Mouse (Mus musculus): ENCODE measurements around the gene Dnajb2. TPM values are rescaled to one million over a fixed set of nuclear protein-coding genes. Genes with fewer than 3 reads are reported as not detected.

Gene Dnajb2
- polyA plus RNA-seq, 1 experiment from 2014 or later, result 21.5 TPM

- ATAC-seq (no peak), DNase-seq (ENCODE audit: low spot score) (no peak)
- WGBS, result 76% methylated on average over 13 of the region's 13 CpGs
- Histone ChIP-seq H3K36me3 (ENCODE audit: control insufficient read depth, insufficient read depth, low read length) (peaks cover 39% of the 10 kb centered on the region), H3K4me1 (ENCODE audit: control insufficient read depth, insufficient read depth, low read length) (peaks cover 11% of the 10 kb centered on the region), H3K4me2 (ENCODE audit: low read length) (no peak overlapping the region), H3K9me3 (replicated peaks; ENCODE audit: control insufficient read depth, low read length) (no peaks in the 10 kb centered on the region), H3K27me3 (replicated peaks; ENCODE audit: control insufficient read depth, insufficient read depth, low read length) (peaks cover 31% of the 10 kb centered on the region), H3K27ac (ENCODE audit: low read depth, low read length) (0 out of 2 replicates have a peak overlapping the region, but pooled peaks have one; percentile 3), H3K9ac (ENCODE audit: low read length) (no peak overlapping the region), H3K4me3 (ENCODE audit: low read depth, low read length) (no peak overlapping the region)
Measured at GRCm38 (mm10) chr1:75216797-75217585, 19.2 kb upstream of the Dnajb2 start.

- Histone ChIP-seq H3K36me3 (ENCODE audit: control insufficient read depth, insufficient read depth, low read length) (peaks cover 31% of the 10 kb centered on the region), H3K4me1 (ENCODE audit: control insufficient read depth, insufficient read depth, low read length) (peaks cover 11% of the 10 kb centered on the region), H3K9me3 (replicated peaks; ENCODE audit: control insufficient read depth, low read length) (no peaks in the 10 kb centered on the region), H3K27me3 (replicated peaks; ENCODE audit: control insufficient read depth, insufficient read depth, low read length) (peaks cover 33% of the 10 kb centered on the region), H3K4me3 (ENCODE audit: low read depth, low read length) (peak overlapping the region; percentile 41; the same call in 1 of the 2 replicates), H3K27ac (ENCODE audit: low read depth, low read length) (peak overlapping the region; percentile 3; the same call in 1 of the 2 replicates), H3K9ac (ENCODE audit: low read length) (no peak overlapping the region), H3K4me2 (ENCODE audit: low read length) (peak overlapping the region; percentile 96)
- DNase-seq (ENCODE audit: low spot score), result no peak
- peak; percentile 9; the same call in 1 of the 2 replicates for ATAC-seq
- WGBS, result 2% methylated on average over 6 of the region's 6 CpGs
Measured at GRCm38 (mm10) chr1:75217893-75218226, 18.3 kb upstream of the Dnajb2 start.

GRCm38 (mm10) chr1:75218227-75219001, 17.8 kb upstream of the Dnajb2 start:
- Histone ChIP-seq H3K4me3 (ENCODE audit: low read depth, low read length) (peak overlapping the region; percentile 41), H3K9ac (ENCODE audit: low read length) (peak overlapping the region; percentile 59), H3K9me3 (replicated peaks; ENCODE audit: control insufficient read depth, low read length) (no peaks in the 10 kb centered on the region), H3K4me1 (ENCODE audit: control insufficient read depth, insufficient read depth, low read length) (peaks cover 11% of the 10 kb centered on the region), H3K36me3 (ENCODE audit: control insufficient read depth, insufficient read depth, low read length) (peaks cover 25% of the 10 kb centered on the region), H3K4me2 (ENCODE audit: low read length) (peak overlapping the region; percentile 96), H3K27me3 (replicated peaks; ENCODE audit: control insufficient read depth, insufficient read depth, low read length) (peaks cover 33% of the 10 kb centered on the region), H3K27ac (ENCODE audit: low read depth, low read length) (peak overlapping the region; percentile 3; the same call in 1 of the 2 replicates)
- peak; percentile 69 for DNase-seq (ENCODE audit: low spot score)
- ATAC-seq, result peak; percentile 62
- WGBS, result 1% methylated on average over 38 of the region's 38 CpGs

GRCm38 (mm10) chr1:75219078-75219477, 17.1 kb upstream of the Dnajb2 start:
- H3K9me3 ChIP-seq (replicated peaks; ENCODE audit: control insufficient read depth, low read length), result no peaks in the 10 kb centered on the region
- H3K9ac ChIP-seq (ENCODE audit: low read length), result peak overlapping the region; percentile 59
- DNase-seq (ENCODE audit: low spot score) (peak; percentile 75), ATAC-seq (peak; percentile 85)
- H3K4me1 ChIP-seq (ENCODE audit: control insufficient read depth, insufficient read depth, low read length), result peaks cover 11% of the 10 kb centered on the region
- under 1% methylated on average over 24 of the region's 24 CpGs for WGBS
- H3K36me3 ChIP-seq (ENCODE audit: control insufficient read depth, insufficient read depth, low read length), result peaks cover 19% of the 10 kb centered on the region
- H3K27me3 ChIP-seq (replicated peaks; ENCODE audit: control insufficient read depth, insufficient read depth, low read length), result peaks cover 33% of the 10 kb centered on the region
- H3K4me3 ChIP-seq (ENCODE audit: low read depth, low read length), result peak overlapping the region; percentile 41
- H3K4me2 ChIP-seq (ENCODE audit: low read length), result peak overlapping the region; percentile 96
- H3K27ac ChIP-seq (ENCODE audit: low read depth, low read length), result no peak overlapping the region

- peak within 1 kb of the TSS; percentile 59 for H3K9ac ChIP-seq (ENCODE audit: low read length)
- H3K36me3 ChIP-seq (ENCODE audit: control insufficient read depth, insufficient read depth, low read length), result peaks cover 14% of the 10 kb centered on the region
- H3K4me3 ChIP-seq (ENCODE audit: low read depth, low read length), result peak within 1 kb of the TSS; percentile 41
- DNase-seq (ENCODE audit: low spot score) (peak; percentile 17), ATAC-seq (peak; percentile 54)
- peak within 1 kb of the TSS; percentile 96 for H3K4me2 ChIP-seq (ENCODE audit: low read length)
- H3K9me3 ChIP-seq (replicated peaks; ENCODE audit: control insufficient read depth, low read length), result no peaks in the 10 kb centered on the region
- H3K4me1 ChIP-seq (ENCODE audit: control insufficient read depth, insufficient read depth, low read length), result peaks cover 11% of the 10 kb centered on the region
- no peak within 1 kb of the TSS for H3K27ac ChIP-seq (ENCODE audit: low read depth, low read length)
- WGBS, result 0% methylated on average over 34 of the region's 34 CpGs
- H3K27me3 ChIP-seq (replicated peaks; ENCODE audit: control insufficient read depth, insufficient read depth, low read length), result peaks cover 33% of the 10 kb centered on the region
Measured at GRCm38 (mm10) chr1:75219531-75219930, 16.7 kb upstream of the Dnajb2 start, which contains the start of gene Tuba4a. TSS of gene Tuba4a (minus strand) at chr1:75219865.

- H3K4me1 ChIP-seq (ENCODE audit: control insufficient read depth, insufficient read depth, low read length), result peaks cover 11% of the 10 kb centered on the region
- 81% methylated on average over 3 of the region's 3 CpGs for WGBS
- no peak overlapping the region for H3K27ac ChIP-seq (ENCODE audit: low read depth, low read length)
- no peaks in the 10 kb centered on the region for H3K36me3 ChIP-seq (ENCODE audit: control insufficient read depth, insufficient read depth, low read length)
- no peak overlapping the region for H3K4me3 ChIP-seq (ENCODE audit: low read depth, low read length)
- H3K27me3 ChIP-seq (replicated peaks; ENCODE audit: control insufficient read depth, insufficient read depth, low read length), result peaks cover 33% of the 10 kb centered on the region
- H3K4me2 ChIP-seq (ENCODE audit: low read length), result no peak overlapping the region
- H3K9ac ChIP-seq (ENCODE audit: low read length), result no peak overlapping the region
- H3K9me3 ChIP-seq (replicated peaks; ENCODE audit: control insufficient read depth, low read length), result no peaks in the 10 kb centered on the region
- no peak for ATAC-seq
- DNase-seq (ENCODE audit: low spot score), result no peak
Measured at GRCm38 (mm10) chr1:75221538-75221937, 14.7 kb upstream of the Dnajb2 start.

- Histone ChIP-seq H3K27me3 (replicated peaks; ENCODE audit: control insufficient read depth, insufficient read depth, low read length) (peaks cover 28% of the 10 kb centered on the region), H3K27ac (ENCODE audit: low read depth, low read length) (no peak overlapping the region), H3K9ac (ENCODE audit: low read length) (no peak overlapping the region), H3K4me3 (ENCODE audit: low read depth, low read length) (no peak overlapping the region), H3K36me3 (ENCODE audit: control insufficient read depth, insufficient read depth, low read length) (no peaks in the 10 kb centered on the region), H3K4me1 (ENCODE audit: control insufficient read depth, insufficient read depth, low read length) (peaks cover 11% of the 10 kb centered on the region), H3K9me3 (replicated peaks; ENCODE audit: control insufficient read depth, low read length) (no peaks in the 10 kb centered on the region), H3K4me2 (ENCODE audit: low read length) (no peak overlapping the region)
- 80% methylated on average over 6 of the region's 6 CpGs for WGBS
- ATAC-seq (no peak), DNase-seq (ENCODE audit: low spot score) (no peak)
Measured at GRCm38 (mm10) chr1:75222926-75223325, 13.3 kb upstream of the Dnajb2 start.

- H3K4me3 ChIP-seq (ENCODE audit: low read depth, low read length), result no peak overlapping the region
- H3K36me3 ChIP-seq (ENCODE audit: control insufficient read depth, insufficient read depth, low read length), result no peaks in the 10 kb centered on the region
- no peak overlapping the region for H3K4me2 ChIP-seq (ENCODE audit: low read length)
- no peak for DNase-seq (ENCODE audit: low spot score)
- 74% methylated on average over 6 of the region's 6 CpGs for WGBS
- no peak overlapping the region for H3K27ac ChIP-seq (ENCODE audit: low read depth, low read length)
- H3K4me1 ChIP-seq (ENCODE audit: control insufficient read depth, insufficient read depth, low read length), result peaks cover 6% of the 10 kb centered on the region
- no peak for ATAC-seq
- H3K9me3 ChIP-seq (replicated peaks; ENCODE audit: control insufficient read depth, low read length), result no peaks in the 10 kb centered on the region
- H3K9ac ChIP-seq (ENCODE audit: low read length), result no peak overlapping the region
- H3K27me3 ChIP-seq (replicated peaks; ENCODE audit: control insufficient read depth, insufficient read depth, low read length), result peaks cover 23% of the 10 kb centered on the region
Measured at GRCm38 (mm10) chr1:75223532-75223931, 12.7 kb upstream of the Dnajb2 start.
